Mouse (Mus musculus) lung, embryonic 16.5 days (tissue): ENCODE measurements around the gene Mxi1. TPM values are rescaled to one million over a fixed set of nuclear protein-coding genes. Genes with fewer than 3 reads are reported as not detected.

Experiments used
- ATAC-seq: fragments of 200-750 bp; cut with Nextera tagmentation; 2 replicates; pipeline ENCODE4 v1.8.0; 2017; ENCODE audit warnings: low read depth, mild to moderate bottlenecking, moderate library complexity
- H3K27ac ChIP-seq: fragments of 300-500 bp; sonication (generic); 2 replicates; pipeline ENCODE4 v1.5.1; 2014; ENCODE audit warnings: mild to moderate bottlenecking, control low read depth, low read length
- H3K27me3 ChIP-seq: fragments of 300-500 bp; sonication (generic); 2 replicates; pipeline ENCODE4 v1.6.1; 2014; ENCODE audit warnings: low read depth, low read length, mixed read lengths; ENCODE audit not compliant: control insufficient read depth, insufficient read depth
- H3K36me3 ChIP-seq: fragments of 300-500 bp; sonication (generic); 2 replicates; pipeline ENCODE4 v1.6.1; 2014; ENCODE audit warnings: low read length; ENCODE audit not compliant: control insufficient read depth, insufficient read depth
- H3K4me1 ChIP-seq: fragments of 300-500 bp; sonication (generic); replicated peaks from 2 replicates; pipeline ENCODE4 v1.6.1; 2014; ENCODE audit warnings: low read length, mixed read lengths; ENCODE audit not compliant: control insufficient read depth, insufficient read depth
- H3K4me2 ChIP-seq: fragments of 300-500 bp; sonication (generic); 2 replicates; pipeline ENCODE4 v1.6.1; 2014; ENCODE audit warnings: low read depth, low read length, control low read depth
- H3K4me3 ChIP-seq: fragments of 300-500 bp; sonication (generic); 2 replicates; pipeline ENCODE4 v1.5.1; 2014; ENCODE audit warnings: mild to moderate bottlenecking, low read length, control low read depth
- H3K9ac ChIP-seq: fragments of 300-500 bp; sonication (generic); 2 replicates; pipeline ENCODE4 v1.6.1; 2014; ENCODE audit warnings: low read length, control low read depth
- H3K9me3 ChIP-seq: fragments of 300-500 bp; sonication (generic); 2 replicates; pipeline ENCODE4 v1.6.1; 2016; ENCODE audit warnings: low read length; ENCODE audit not compliant: control insufficient read depth
- WGBS: fragments of 180-500 bp; shearing (Covaris S2); extraction: QIAGEN DNeasy Blood & Tissue Kit; methylation state at CpG from one replicate; pipeline ENCODE4 v1.1.7; 2014; 5-methylcytosine and 5-hydroxymethylcytosine counted together
- polyA plus RNA-seq: library from polyadenylated mRNA; unstranded; fragments of >200 nt; fragmentation: Nextera tagmentation; extraction: Ambion mirVana; gene quantifications from 2 replicates; pipeline ENCODE4 v1.2.1, GENCODE M21; 2015

The Mxi1 gene
- polyA plus RNA-seq, 1 experiment from 2014 or later, result 22.6 TPM

GRCm38 (mm10) chr19:53299156-53299828, 11.0 kb upstream of the Mxi1 start:
- 0 out of 2 replicates have a peak, but pooled peaks cover 2% of the 10 kb centered on the region for H3K4me1 ChIP-seq
- H3K27ac ChIP-seq, result no peak overlapping the region
- no peak overlapping the region for H3K4me3 ChIP-seq
- H3K27me3 ChIP-seq, result no peaks in the 10 kb centered on the region
- no peak for ATAC-seq
- 56% methylated on average over 17 of the region's 17 CpGs for WGBS
- no peaks in the 10 kb centered on the region for H3K36me3 ChIP-seq
- H3K4me2 ChIP-seq, result no peak overlapping the region
- H3K9me3 ChIP-seq, result no peaks in the 10 kb centered on the region
- H3K9ac ChIP-seq, result no peak overlapping the region

GRCm38 (mm10) chr19:53299829-53300181, 10.5 kb upstream of the Mxi1 start:
- no peaks in the 10 kb centered on the region for H3K27me3 ChIP-seq
- H3K27ac ChIP-seq, result no peak overlapping the region
- 84% methylated on average over 4 of the region's 4 CpGs for WGBS
- no peaks in the 10 kb centered on the region for H3K9me3 ChIP-seq
- ATAC-seq, result no peak
- 0 out of 2 replicates have a peak, but pooled peaks cover 2% of the 10 kb centered on the region for H3K4me1 ChIP-seq
- no peak overlapping the region for H3K4me3 ChIP-seq
- H3K9ac ChIP-seq, result no peak overlapping the region
- no peaks in the 10 kb centered on the region for H3K36me3 ChIP-seq
- no peak overlapping the region for H3K4me2 ChIP-seq

GRCm38 (mm10) chr19:53303382-53303781, 6.9 kb upstream of the Mxi1 start:
- no peak overlapping the region for H3K4me3 ChIP-seq
- H3K4me1 ChIP-seq, result no peaks in the 10 kb centered on the region
- H3K9me3 ChIP-seq, result no peaks in the 10 kb centered on the region
- no peaks in the 10 kb centered on the region for H3K36me3 ChIP-seq
- H3K9ac ChIP-seq, result no peak overlapping the region
- H3K27me3 ChIP-seq, result no peaks in the 10 kb centered on the region
- 75% methylated on average over 7 of the region's 7 CpGs for WGBS
- no peak for ATAC-seq
- H3K4me2 ChIP-seq, result no peak overlapping the region
- H3K27ac ChIP-seq, result no peak overlapping the region

- Histone ChIP-seq H3K27me3 (no peaks in the 10 kb centered on the region), H3K4me3 (no peak overlapping the region), H3K4me1 (no peaks in the 10 kb centered on the region), H3K27ac (no peak overlapping the region), H3K9ac (no peak overlapping the region), H3K9me3 (no peaks in the 10 kb centered on the region), H3K36me3 (no peaks in the 10 kb centered on the region), H3K4me2 (no peak overlapping the region)
- WGBS, result 81% methylated on average over 8 of the region's 8 CpGs
- ATAC-seq, result no peak
Observed at GRCm38 (mm10) chr19:53305621-53306020, 4.7 kb upstream of the Mxi1 start.

GRCm38 (mm10) chr19:53306706-53307105, 3.6 kb upstream of the Mxi1 start:
- no peak overlapping the region for H3K4me2 ChIP-seq
- H3K4me1 ChIP-seq, result no peaks in the 10 kb centered on the region
- H3K27me3 ChIP-seq, result no peaks in the 10 kb centered on the region
- no peaks in the 10 kb centered on the region for H3K36me3 ChIP-seq
- H3K27ac ChIP-seq, result no peak overlapping the region
- no peak overlapping the region for H3K9ac ChIP-seq
- 44% methylated on average over 11 of the region's 11 CpGs for WGBS
- no peak for ATAC-seq
- no peak overlapping the region for H3K4me3 ChIP-seq
- H3K9me3 ChIP-seq, result no peaks in the 10 kb centered on the region

- Histone ChIP-seq H3K27ac (no peak overlapping the region), H3K9me3 (no peaks in the 10 kb centered on the region), H3K4me1 (no peaks in the 10 kb centered on the region), H3K9ac (no peak overlapping the region), H3K4me2 (no peak overlapping the region), H3K27me3 (no peaks in the 10 kb centered on the region), H3K36me3 (no peaks in the 10 kb centered on the region), H3K4me3 (no peak overlapping the region)
- ATAC-seq, result no peak
- WGBS, result 42% methylated on average over 6 of the region's 6 CpGs
Observed at GRCm38 (mm10) chr19:53307219-53307618, 3.1 kb upstream of the Mxi1 start.

- H3K4me2 ChIP-seq, result no peak overlapping the region
Observed at GRCm38 (mm10) chr19:53309631-53310030, 687 bp upstream of the Mxi1 start.

GRCm38 (mm10) chr19:53310771-53311523, 629 bp downstream of the Mxi1 start:
- H3K4me3 ChIP-seq, result peak overlapping the region; percentile 86
- peak overlapping the region; percentile 84 for H3K4me2 ChIP-seq
- H3K9ac ChIP-seq, result peak overlapping the region; percentile 78
- no peaks in the 10 kb centered on the region for H3K9me3 ChIP-seq
- no peak for ATAC-seq
- no peaks in the 10 kb centered on the region for H3K36me3 ChIP-seq
- peak overlapping the region; percentile 95 for H3K27ac ChIP-seq
- peaks cover 9% of the 10 kb centered on the region for H3K4me1 ChIP-seq
- WGBS, result under 1% methylated on average over 47 of the region's 48 CpGs
- H3K27me3 ChIP-seq, result no peaks in the 10 kb centered on the region

More at GRCm38 (mm10) chr19:53309631-53310030, 687 bp upstream of the Mxi1 start:
- 39% methylated on average over 4 of the region's 4 CpGs for WGBS
- no peaks in the 10 kb centered on the region for H3K9me3 ChIP-seq
- no peak overlapping the region for H3K4me3 ChIP-seq
- no peak for ATAC-seq
- H3K27ac ChIP-seq, result no peak overlapping the region
- H3K9ac ChIP-seq, result no peak overlapping the region
- H3K4me1 ChIP-seq, result peaks cover 3% of the 10 kb centered on the region
- H3K27me3 ChIP-seq, result no peaks in the 10 kb centered on the region
- H3K36me3 ChIP-seq, result no peaks in the 10 kb centered on the region

- peak overlapping the region; percentile 78 for H3K9ac ChIP-seq
- ATAC-seq, result no peak
- WGBS, result under 1% methylated on average over 37 of the region's 37 CpGs
- peak overlapping the region; percentile 95 for H3K27ac ChIP-seq
- H3K4me1 ChIP-seq, result peaks cover 9% of the 10 kb centered on the region
- H3K9me3 ChIP-seq, result no peaks in the 10 kb centered on the region
- no peaks in the 10 kb centered on the region for H3K36me3 ChIP-seq
- H3K4me2 ChIP-seq, result peak overlapping the region; percentile 84
- H3K27me3 ChIP-seq, result no peaks in the 10 kb centered on the region
- H3K4me3 ChIP-seq, result peak overlapping the region; percentile 86
Observed at GRCm38 (mm10) chr19:53311524-53312335, 1.4 kb downstream of the Mxi1 start.
